ENCODE assay signal across 23 mouse cellular contexts in the genomic region with DNA sequence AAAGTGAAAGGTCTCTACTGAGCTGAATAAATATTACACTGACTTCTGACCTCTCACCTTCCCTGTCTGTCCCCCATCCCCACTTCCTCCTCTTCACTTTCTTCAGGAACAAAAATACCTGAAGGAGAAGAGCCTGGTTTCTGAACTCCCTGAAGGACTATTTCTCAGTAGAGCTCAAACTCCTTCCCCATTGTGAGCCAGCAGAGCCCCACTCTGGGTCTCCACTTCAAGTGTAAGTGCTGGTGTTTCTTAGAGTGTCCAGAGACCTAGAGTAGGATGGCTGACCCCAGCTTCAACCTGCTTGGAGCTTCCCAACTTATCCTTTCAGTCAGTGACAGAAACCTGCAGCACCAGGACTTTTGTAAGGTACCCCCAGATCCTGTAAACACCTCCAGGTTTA. TPM values are rescaled to one million over a fixed set of nuclear protein-coding genes. Genes with fewer than 3 reads are reported as not detected.
DNase-seq lines count a peak whose midpoint lies in the region; ATAC-seq and TF ChIP-seq lines count a peak whose summit lies in the region.
"Had no signal": no experiment of that assay in that cellular context is flagged by ENCODE, and none has a peak within 500 bp of the region (broad histone marks: within the 10 kb centered on the region; RNA-seq: fewer than 3 reads in every experiment).

No protein-coding gene starts in this region.

- no peak for ATAC-seq in lung, postnatal 0 days
- no peak for ATAC-seq in forebrain, embryonic 16.5 days
- ATAC-seq in hindbrain, embryonic 16.5 days = no peak
- ATAC-seq: activated CD4-positive, CD25-positive, alpha-beta regulatory T cell, adult 4 months; midbrain, embryonic 16.5 days had no signal

- H3K4me2 ChIP-seq in lung, postnatal 0 days (replicated peaks; ENCODE audit: low read depth, low read length) = no peak overlapping the region
- peak overlapping the region; percentile 4; the same call in 1 of the 2 replicates for H3K4me2 ChIP-seq in forebrain, embryonic 16.5 days (ENCODE audit: low read length)
- H3K4me2 ChIP-seq in hindbrain, embryonic 16.5 days (ENCODE audit: low read length) = peak overlapping the region; percentile 17

- no peak overlapping the region for H3K9ac ChIP-seq in heart, adult 2 months (ENCODE audit: low read depth, low read length)
- H3K9ac ChIP-seq in lung, postnatal 0 days (replicated peaks; ENCODE audit: low read depth) = no peak overlapping the region
- H3K9ac ChIP-seq in forebrain, embryonic 16.5 days (replicated peaks; ENCODE audit: low read depth, low read length) = no peak overlapping the region
- H3K9ac ChIP-seq in hindbrain, embryonic 16.5 days (ENCODE audit: low read depth, low read length) = no peak overlapping the region

- H3K9me3 ChIP-seq in lung, postnatal 0 days (ENCODE audit: low read length) = no peaks in the 10 kb centered on the region
- H3K9me3 ChIP-seq in forebrain, embryonic 16.5 days (ENCODE audit: control insufficient read depth, low read length) = no peaks in the 10 kb centered on the region
- H3K9me3 ChIP-seq in hindbrain, embryonic 16.5 days (ENCODE audit: control insufficient read depth, low read length) = no peaks in the 10 kb centered on the region

- peaks cover 11% of the 10 kb centered on the region for H3K79me2 ChIP-seq in heart, adult 2 months (replicated peaks; ENCODE audit: control insufficient read depth, insufficient read depth, low read length)

- intact Hi-C loops in heart, adult 2 months (cut with DNase I) = loop anchor here (10.0 kb wide), 1 partner anchor 328 kb away; no protein-coding TSS in a partner anchor
- intact Hi-C loops in heart, postnatal 10 days (cut with DNase I) = loop anchor here (10.0 kb wide), 1 partner anchor 328 kb away; no protein-coding TSS in a partner anchor
- intact Hi-C loops in left cerebral cortex, adult 2 months (cut with DNase I) = loop anchor here (10.0 kb wide), 1 partner anchor 348 kb away; no protein-coding TSS in a partner anchor

- no peak for TF ChIP-seq CTCF in heart, adult 2 months (IDR thresholded peaks at IDR 0.05)
- TF ChIP-seq CTCF in lung, postnatal 0 days (IDR thresholded peaks at IDR 0.05) = no peak
- no peak for TF ChIP-seq CTCF in left cerebral cortex, adult 2 months (IDR thresholded peaks at IDR 0.05)

- no peak for TF ChIP-seq POLR2A in heart, adult 2 months (IDR thresholded peaks at IDR 0.05; ENCODE audit: insufficient read depth, low read depth, low read length)

- peaks cover 57% of the 10 kb centered on the region for H3K36me3 ChIP-seq in heart, adult 2 months (ENCODE audit: control insufficient read depth, insufficient read depth, low read length)
- no peaks in the 10 kb centered on the region for H3K36me3 ChIP-seq in lung, postnatal 0 days (ENCODE audit: insufficient read depth, low read length)
- no peaks in the 10 kb centered on the region for H3K36me3 ChIP-seq in forebrain, embryonic 16.5 days (ENCODE audit: control insufficient read depth, insufficient read depth)
- no peaks in the 10 kb centered on the region for H3K36me3 ChIP-seq in hindbrain, embryonic 16.5 days (ENCODE audit: control insufficient read depth, insufficient read depth, low read length)

- no peaks in the 10 kb centered on the region for H3K27me3 ChIP-seq in heart, adult 2 months (ENCODE audit: control insufficient read depth, insufficient read depth, low read length)
- no peaks in the 10 kb centered on the region for H3K27me3 ChIP-seq in lung, postnatal 0 days (replicated peaks; ENCODE audit: insufficient read depth, low read length)
- no peaks in the 10 kb centered on the region for H3K27me3 ChIP-seq in forebrain, embryonic 16.5 days (replicated peaks; ENCODE audit: control insufficient read depth, insufficient read depth, low read length)
- H3K27me3 ChIP-seq in hindbrain, embryonic 16.5 days (replicated peaks; ENCODE audit: control insufficient read depth, insufficient read depth, low read length) = no peaks in the 10 kb centered on the region; the same call in 1 of the 2 replicates

- no peak for TF ChIP-seq EP300 in heart, adult 2 months (IDR thresholded peaks at IDR 0.05; ENCODE audit: insufficient read depth, low read depth, low read length)
- TF ChIP-seq EP300 in lung, postnatal 0 days (IDR thresholded peaks at IDR 0.05) = no peak

- H3K4me3 ChIP-seq in heart, adult 2 months = no peak overlapping the region
- no peak overlapping the region for H3K4me3 ChIP-seq in lung, postnatal 0 days (ENCODE audit: low read depth, low read length)
- H3K4me3 ChIP-seq in forebrain, embryonic 16.5 days (replicated peaks; ENCODE audit: low read length) = no peak overlapping the region
- H3K4me3 ChIP-seq in hindbrain, embryonic 16.5 days (ENCODE audit: low read length) = no peak overlapping the region
- no peak overlapping the region for H3K4me3 ChIP-seq in left cerebral cortex, adult 2 months
- H3K4me3 ChIP-seq: myocyte had no signal

- DNase-seq in heart, adult 2 months = no peak
- no peak for DNase-seq in heart, postnatal 10 days
- DNase-seq in lung, postnatal 0 days (ENCODE audit: low spot score) = no peak
- DNase-seq in lung, adult 18-20 months = no peak
- no peak for DNase-seq in left cerebral cortex, adult 2 months (ENCODE audit: extremely low spot score in 1 of 2, low spot score in 2 of 2)
- DNase-seq in layer of hippocampus, adult 18-20 months (ENCODE audit: low spot score in 2 of 2) = no peak
- DNase-seq: adrenal gland, adult 8-10 months; cerebellum, adult 18-20 months; cerebellum, postnatal 36 days; embryo, embryonic 11 days; gastrocnemius, postnatal 14 days; heart, adult 18-20 months; heart, postnatal 36 days; kidney, adult 2 months; lung, postnatal 14 days; right cerebral cortex, postnatal 4 days; thymus, postnatal 25 days had no signal

- H3K4me1 ChIP-seq in heart, adult 2 months (ENCODE audit: control insufficient read depth, insufficient read depth, low read length) = peaks cover 46% of the 10 kb centered on the region
- peaks cover 38% of the 10 kb centered on the region for H3K4me1 ChIP-seq in lung, postnatal 0 days (ENCODE audit: insufficient read depth, low read depth, low read length)
- peaks cover 88% of the 10 kb centered on the region for H3K4me1 ChIP-seq in forebrain, embryonic 16.5 days (replicated peaks; ENCODE audit: control insufficient read depth, insufficient read depth, low read length)
- peaks cover 70% of the 10 kb centered on the region for H3K4me1 ChIP-seq in hindbrain, embryonic 16.5 days (ENCODE audit: control insufficient read depth, insufficient read depth, low read depth, low read length)

- H3K27ac ChIP-seq in heart, adult 2 months = peak overlapping the region; percentile 21; the same call in 1 of the 2 replicates
- peak overlapping the region; percentile 43; the same call in 1 of the 2 replicates for H3K27ac ChIP-seq in lung, postnatal 0 days (ENCODE audit: low read length)
- no peak overlapping the region for H3K27ac ChIP-seq in forebrain, embryonic 16.5 days (ENCODE audit: low read length)
- no peak overlapping the region for H3K27ac ChIP-seq in hindbrain, embryonic 16.5 days (ENCODE audit: low read depth, low read length)
- no peak overlapping the region for H3K27ac ChIP-seq in left cerebral cortex, adult 2 months
- H3K27ac ChIP-seq: kidney, postnatal 0 days had no signal

RNA-seq across cellular contexts. Expression of gene Plxna2, which starts 9.3 kb away (rescaled TPM):
- total RNA-seq in heart, adult 2 months (2021) = 10 to 100 TPM; 22.6 to 30.6 TPM
- 9.8 and 16.7 TPM in 2 replicates for polyA plus RNA-seq in heart, adult 2 months (2012; rRNA removed)
- 10 to 100 TPM; 25.5 to 34.6 TPM for total RNA-seq in heart, postnatal 10 days (2021)
- polyA plus RNA-seq in lung, postnatal 0 days (2015; fragmentation: Nextera tagmentation; extraction: Ambion mirVana) = 4.5 and 5.8 TPM in 2 replicates
- polyA plus RNA-seq in forebrain, embryonic 16.5 days (2015; fragmentation: Nextera tagmentation; extraction: Ambion mirVana) = 76.0 and 80.3 TPM in 2 replicates
- 24.2 and 28.3 TPM in 2 replicates for polyA plus RNA-seq in hindbrain, embryonic 16.5 days (2015; fragmentation: Nextera tagmentation; extraction: Ambion mirVana)
- total RNA-seq in left cerebral cortex, adult 2 months (2021) = 10 to 100 TPM; 95.0 to 97.9 TPM
- total RNA-seq in layer of hippocampus, adult 18-20 months (2021) = 10 to 100 TPM; 62.3 to 66.4 TPM
- polyA plus RNA-seq: activated CD4-positive, CD25-positive, alpha-beta regulatory T cell, adult 4 months had no signal

Comparison
In these comparisons a context has a peak if more than half of its experiments do, and no peak if none do; other contexts are left out.
1. H3K27ac ChIP-seq: peak in heart, adult 2 months (single experiment) and lung, postnatal 0 days (single experiment); none in forebrain, embryonic 16.5 days (single experiment), hindbrain, embryonic 16.5 days (single experiment) and left cerebral cortex, adult 2 months (single experiment).